Mouse (Mus musculus): ENCODE results near the gene Fbxl15. TPM values are rescaled to one million over a fixed set of nuclear protein-coding genes. Genes with fewer than 3 reads are reported as not detected.
A peak's percentile ranks its signal among the peaks of the same experiment; 100 is the strongest.

Fbxl15 gene
- 38.8 and 41.7 TPM in 2 replicates for polyA plus RNA-seq (2012; rRNA removed)

DNA sequence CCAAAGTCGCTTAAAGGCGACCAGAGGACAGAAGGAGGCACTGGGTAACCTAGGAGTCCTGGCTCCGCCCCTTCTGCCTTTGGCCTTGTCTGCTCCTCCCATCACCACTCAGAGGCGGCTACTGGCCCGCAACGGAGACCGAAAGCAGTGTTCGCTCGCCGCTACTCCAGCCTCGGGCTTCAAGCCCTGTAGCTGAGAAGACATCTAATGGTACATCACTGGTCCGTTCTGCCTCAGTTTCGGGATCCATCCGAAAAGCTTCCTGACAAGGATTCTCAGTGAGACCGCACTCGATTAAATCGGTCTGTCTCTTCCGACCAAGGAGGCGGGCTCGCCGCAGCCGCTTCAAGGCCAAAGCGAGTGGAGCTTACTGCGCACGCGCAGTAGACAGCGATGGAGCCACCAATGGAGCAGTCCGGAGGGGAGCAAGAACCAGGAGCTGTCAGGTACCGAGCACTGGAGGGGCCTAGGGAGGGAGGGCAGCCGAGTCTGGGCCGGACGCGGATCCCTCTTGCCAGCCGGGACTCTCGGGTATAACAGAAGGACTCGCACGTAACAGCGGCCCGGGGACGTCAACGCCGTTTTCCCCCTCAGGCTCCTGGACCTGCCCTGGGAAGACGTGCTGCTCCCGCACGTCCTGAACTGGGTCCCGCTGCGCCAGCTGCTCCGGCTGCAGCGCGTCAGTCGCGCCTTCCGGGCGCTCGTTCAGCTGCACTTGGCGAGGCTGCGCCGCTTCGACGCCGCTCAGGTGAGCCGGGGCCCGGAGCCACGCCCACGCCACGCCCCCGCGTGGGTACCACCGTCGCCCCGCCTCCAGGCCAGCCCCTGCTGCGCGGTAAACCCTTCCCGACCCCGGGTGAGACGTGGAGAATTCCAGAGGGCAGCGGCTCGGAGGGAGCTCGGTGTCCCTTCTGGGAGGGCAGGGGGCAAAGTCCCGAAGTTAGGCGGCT, at the start of gene Fbxl15:
Gene Fbxl15 (plus strand): TSS at position 104 of the 950 bp plus-strand sequence.
- peaks cover 22% of the 10 kb centered on the region for H3K4me1 ChIP-seq (ENCODE audit: control insufficient read depth, insufficient read depth, low read length)
- no peaks in the 10 kb centered on the region for H3K27me3 ChIP-seq (ENCODE audit: control insufficient read depth, insufficient read depth, low read length)
- peak; percentile 96 to 97 for DNase-seq
- WGBS = under 1% methylated on average over 81 of the region's 81 CpGs
- peak within 1 kb of the TSS; percentile 84 for H3K27ac ChIP-seq (ENCODE audit: insufficient read depth, low read length)
- peak within 1 kb of the TSS; percentile 76 for H3K4me3 ChIP-seq (replicated peaks; ENCODE audit: insufficient read depth, low read depth, low read length)
- no peak for TF ChIP-seq CTCF (IDR thresholded peaks at IDR 0.05; ENCODE audit: borderline replicate concordance, insufficient read depth, low read depth, low read length)
- TF ChIP-seq POLR2A (IDR thresholded peaks at IDR 0.05; ENCODE audit: borderline replicate concordance, insufficient read depth, low read length) = peak; percentile 90

- 97% methylated on average over 11 of the region's 11 CpGs for WGBS
- H3K27ac ChIP-seq (ENCODE audit: insufficient read depth, low read length) = no peak overlapping the region
- TF ChIP-seq POLR2A (IDR thresholded peaks at IDR 0.05; ENCODE audit: borderline replicate concordance, insufficient read depth, low read length) (no peak), CTCF (IDR thresholded peaks at IDR 0.05; ENCODE audit: borderline replicate concordance, insufficient read depth, low read depth, low read length) (no peak; the same call in 1 of the 2 replicates)
Observed at GRCm38 (mm10) chr19:46282081-46282849, 45.7 kb upstream of the Fbxl15 start.

DNA sequence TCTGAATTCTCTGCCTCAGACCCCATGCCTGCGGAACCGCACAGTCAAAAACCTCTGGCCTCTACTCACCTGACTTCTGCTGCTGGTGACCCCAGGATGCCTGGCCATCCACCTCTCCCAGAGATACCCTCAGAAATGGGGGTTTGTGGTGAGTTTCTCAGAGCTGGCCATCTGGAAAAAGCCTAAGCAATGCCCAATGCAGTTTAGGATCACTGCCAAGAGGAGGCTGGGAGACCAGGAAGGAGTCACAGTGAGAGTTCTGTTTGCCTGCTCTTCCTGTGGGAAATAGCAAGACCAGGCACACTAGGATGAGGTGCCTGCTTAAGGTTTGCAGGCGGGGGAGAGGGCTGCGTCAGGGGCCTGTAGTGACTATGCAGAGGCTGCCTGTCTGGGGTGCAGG, 43.3 kb upstream of the Fbxl15 start:
- TF ChIP-seq POLR2A (IDR thresholded peaks at IDR 0.05; ENCODE audit: borderline replicate concordance, insufficient read depth, low read length) (no peak), CTCF (IDR thresholded peaks at IDR 0.05; ENCODE audit: borderline replicate concordance, insufficient read depth, low read depth, low read length) (no peak)
- WGBS = 23% methylated on average over 4 of the region's 4 CpGs
- Histone ChIP-seq H3K4me1 (ENCODE audit: control insufficient read depth, insufficient read depth, low read length) (peaks cover 32% of the 10 kb centered on the region), H3K4me3 (replicated peaks; ENCODE audit: insufficient read depth, low read depth, low read length) (no peak overlapping the region), H3K27ac (ENCODE audit: insufficient read depth, low read length) (no peak overlapping the region), H3K27me3 (ENCODE audit: control insufficient read depth, insufficient read depth, low read length) (no peaks in the 10 kb centered on the region)
- DNase-seq = peak; percentile 46 to 69

More at GRCm38 (mm10) chr19:46282081-46282849, 45.7 kb upstream of the Fbxl15 start:
- Histone ChIP-seq H3K4me3 (replicated peaks; ENCODE audit: insufficient read depth, low read depth, low read length) (no peak overlapping the region), H3K27me3 (ENCODE audit: control insufficient read depth, insufficient read depth, low read length) (no peaks in the 10 kb centered on the region), H3K4me1 (ENCODE audit: control insufficient read depth, insufficient read depth, low read length) (peaks cover 28% of the 10 kb centered on the region)
- DNase-seq = no peak

DNA sequence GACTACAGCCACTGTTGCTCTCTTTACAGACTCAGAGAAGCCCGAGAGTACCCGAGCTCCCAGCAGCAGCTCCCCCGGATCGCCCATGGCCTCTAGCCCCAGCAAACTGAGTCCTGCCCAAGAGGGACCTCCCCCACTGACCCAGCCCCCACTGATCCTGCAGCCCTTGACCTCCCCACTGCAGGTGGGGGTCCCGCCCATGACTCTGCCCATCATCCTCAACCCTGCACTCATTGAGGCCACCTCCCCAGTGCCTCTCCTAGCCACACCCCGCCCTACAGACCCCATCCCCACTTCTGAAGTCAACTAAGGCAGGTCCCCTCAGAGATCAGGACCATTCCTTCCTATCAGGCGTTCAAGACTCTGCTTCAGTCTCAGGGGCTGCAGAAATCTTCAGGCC, 42.4 kb upstream of the Fbxl15 start:
- no peak overlapping the region for H3K27ac ChIP-seq (ENCODE audit: insufficient read depth, low read length)
- TF ChIP-seq CTCF (IDR thresholded peaks at IDR 0.05; ENCODE audit: borderline replicate concordance, insufficient read depth, low read depth, low read length) = no peak
- H3K4me1 ChIP-seq (ENCODE audit: control insufficient read depth, insufficient read depth, low read length) = peaks cover 32% of the 10 kb centered on the region
- DNase-seq = no peak
- H3K27me3 ChIP-seq (ENCODE audit: control insufficient read depth, insufficient read depth, low read length) = no peaks in the 10 kb centered on the region
- WGBS = 76% methylated on average over 7 of the region's 7 CpGs
- H3K4me3 ChIP-seq (replicated peaks; ENCODE audit: insufficient read depth, low read depth, low read length) = no peak overlapping the region

GRCm38 (mm10) chr19:46286047-46286446, 41.9 kb upstream of the Fbxl15 start:
- TF ChIP-seq CTCF (IDR thresholded peaks at IDR 0.05; ENCODE audit: borderline replicate concordance, insufficient read depth, low read depth, low read length) = no peak
- TF ChIP-seq POLR2A (IDR thresholded peaks at IDR 0.05; ENCODE audit: borderline replicate concordance, insufficient read depth, low read length) = no peak
- H3K27ac ChIP-seq (ENCODE audit: insufficient read depth, low read length) = no peak overlapping the region
- DNase-seq = peak; percentile 93 to 94
- peaks cover 32% of the 10 kb centered on the region for H3K4me1 ChIP-seq (ENCODE audit: control insufficient read depth, insufficient read depth, low read length)
- no peaks in the 10 kb centered on the region for H3K27me3 ChIP-seq (ENCODE audit: control insufficient read depth, insufficient read depth, low read length)
- 10% methylated on average over 6 of the region's 6 CpGs for WGBS
- no peak overlapping the region for H3K4me3 ChIP-seq (replicated peaks; ENCODE audit: insufficient read depth, low read depth, low read length)

- Histone ChIP-seq H3K27ac (ENCODE audit: insufficient read depth, low read length) (no peak overlapping the region), H3K4me3 (replicated peaks; ENCODE audit: insufficient read depth, low read depth, low read length) (no peak overlapping the region), H3K4me1 (ENCODE audit: control insufficient read depth, insufficient read depth, low read length) (peaks cover 32% of the 10 kb centered on the region), H3K27me3 (ENCODE audit: control insufficient read depth, insufficient read depth, low read length) (no peaks in the 10 kb centered on the region)
- DNase-seq = no peak
- WGBS = 66% methylated on average over 3 of the region's 3 CpGs
- TF ChIP-seq CTCF (IDR thresholded peaks at IDR 0.05; ENCODE audit: borderline replicate concordance, insufficient read depth, low read depth, low read length) = no peak
- TF ChIP-seq POLR2A (IDR thresholded peaks at IDR 0.05; ENCODE audit: borderline replicate concordance, insufficient read depth, low read length) = no peak
Observed at GRCm38 (mm10) chr19:46286926-46287325, 41.1 kb upstream of the Fbxl15 start.

DNA sequence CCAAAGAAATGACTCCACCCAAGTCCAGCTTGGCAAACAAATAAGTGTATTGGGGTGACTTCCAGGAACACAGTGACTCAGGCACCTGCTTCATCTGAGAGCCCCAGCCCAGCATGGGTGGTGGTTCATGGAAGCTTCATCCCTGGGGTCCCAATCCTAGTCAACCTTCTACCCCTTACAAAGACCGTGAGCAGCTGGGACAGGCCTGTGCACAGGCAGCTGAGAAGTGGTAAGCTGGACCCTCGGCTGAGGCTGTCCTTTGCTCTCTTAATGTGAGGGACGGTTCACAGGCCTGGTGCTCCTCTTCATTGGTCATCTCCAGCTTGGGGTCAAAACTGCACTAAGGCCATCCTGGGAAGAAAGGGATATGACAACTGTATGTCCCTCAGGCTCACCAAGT, 40.4 kb upstream of the Fbxl15 start:
- WGBS = 92% methylated on average over 3 of the region's 3 CpGs
- Histone ChIP-seq H3K27ac (ENCODE audit: insufficient read depth, low read length) (no peak overlapping the region), H3K4me3 (replicated peaks; ENCODE audit: insufficient read depth, low read depth, low read length) (no peak overlapping the region), H3K4me1 (ENCODE audit: control insufficient read depth, insufficient read depth, low read length) (peaks cover 32% of the 10 kb centered on the region), H3K27me3 (ENCODE audit: control insufficient read depth, insufficient read depth, low read length) (no peaks in the 10 kb centered on the region)
- no peak for TF ChIP-seq POLR2A (IDR thresholded peaks at IDR 0.05; ENCODE audit: borderline replicate concordance, insufficient read depth, low read length)
- TF ChIP-seq CTCF (IDR thresholded peaks at IDR 0.05; ENCODE audit: borderline replicate concordance, insufficient read depth, low read depth, low read length) = no peak
- DNase-seq = no peak
